Mouse (Mus musculus) olfactory bulb, adult 2 months (tissue): ENCODE results near the gene Exo5. TPM values are rescaled to one million over a fixed set of nuclear protein-coding genes. Genes with fewer than 3 reads are reported as not detected.
A peak's percentile ranks its signal among the peaks of the same experiment; 100 is the strongest.

Experiments
- H3K27ac ChIP-seq: fragments of 200-500 bp; 2 replicates; pipeline ENCODE4 v1.5.1; 2012; ENCODE audit warnings: low read depth, low read length; ENCODE audit not compliant: insufficient read depth
- H3K4me1 ChIP-seq: fragments of 200-500 bp; 2 replicates; pipeline ENCODE4 v1.6.1; 2012; ENCODE audit warnings: low read length; ENCODE audit not compliant: control insufficient read depth, insufficient read depth
- H3K4me3 ChIP-seq: fragments of 200-500 bp; 2 replicates; pipeline ENCODE4 v1.5.1; 2012; ENCODE audit warnings: mild to moderate bottlenecking, low read depth, low read length, moderate library complexity; ENCODE audit not compliant: insufficient read depth
- CTCF ChIP-seq: fragments of 200-500 bp; IDR thresholded peaks from 2 replicates; pipeline ENCODE4 v1.5.1; 2012; ENCODE audit warnings: low read depth, mild to moderate bottlenecking, low read length, moderate library complexity; ENCODE audit not compliant: insufficient read depth
- POLR2A ChIP-seq: fragments of 200-500 bp; IDR thresholded peaks from 2 replicates; pipeline ENCODE4 v1.6.1; 2012; ENCODE audit warnings: mild to moderate bottlenecking, low read depth, low read length, moderate library complexity; ENCODE audit not compliant: insufficient read depth
- WGBS: fragments of 180-500 bp; shearing (Covaris S2); methylation state at CpG from one replicate; pipeline ENCODE4 v1.1.7; 2018; 5-methylcytosine and 5-hydroxymethylcytosine counted together
- polyA plus RNA-seq: library from polyadenylated mRNA; stranded (reverse); fragments of >200 nt; gene quantifications from 2 replicates; pipeline ENCODE4 v1.2.4, GENCODE M21; 2012; ENCODE audit warnings: low replicate concordance; ENCODE audit not compliant: missing spikeins, insufficient read depth, insufficient read length

Gene Exo5
- polyA plus RNA-seq, 1 experiment: not detected

DNA sequence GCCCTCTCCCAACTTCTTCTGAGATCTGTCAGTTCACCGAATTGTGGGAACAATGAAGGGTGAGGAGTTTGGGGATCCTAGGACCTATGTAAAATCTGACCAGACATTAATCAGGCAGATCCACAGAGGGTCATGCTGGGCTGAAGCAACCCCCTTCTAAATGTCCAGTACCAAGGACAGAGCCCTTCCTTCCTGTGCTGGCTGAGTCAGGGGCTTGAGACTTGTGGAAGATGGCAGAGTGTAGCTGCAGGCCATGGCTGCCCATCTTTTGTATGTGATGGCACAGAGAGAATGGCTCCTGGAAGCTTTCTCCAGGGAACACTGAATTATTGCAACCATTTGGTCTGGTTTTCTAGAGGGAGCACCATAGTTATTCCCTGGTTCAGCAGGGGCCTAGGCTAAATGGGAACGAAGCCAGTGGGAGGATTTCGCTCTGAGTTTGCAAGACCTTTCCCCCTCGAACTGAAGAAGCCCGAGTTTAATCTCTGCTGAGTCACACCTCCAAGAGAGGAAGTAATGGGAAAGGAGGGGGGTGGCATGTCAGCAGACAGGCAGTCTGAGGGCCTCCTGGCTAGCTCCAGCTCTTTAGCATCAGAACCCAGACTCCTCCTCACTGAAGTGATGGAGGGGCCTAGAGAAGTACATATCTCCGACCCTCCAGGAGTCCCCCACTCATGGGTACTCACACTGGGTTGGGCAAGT, 43.9 kb downstream of the Exo5 start:
- 31% methylated on average over 6 of the region's 6 CpGs for WGBS

DNA sequence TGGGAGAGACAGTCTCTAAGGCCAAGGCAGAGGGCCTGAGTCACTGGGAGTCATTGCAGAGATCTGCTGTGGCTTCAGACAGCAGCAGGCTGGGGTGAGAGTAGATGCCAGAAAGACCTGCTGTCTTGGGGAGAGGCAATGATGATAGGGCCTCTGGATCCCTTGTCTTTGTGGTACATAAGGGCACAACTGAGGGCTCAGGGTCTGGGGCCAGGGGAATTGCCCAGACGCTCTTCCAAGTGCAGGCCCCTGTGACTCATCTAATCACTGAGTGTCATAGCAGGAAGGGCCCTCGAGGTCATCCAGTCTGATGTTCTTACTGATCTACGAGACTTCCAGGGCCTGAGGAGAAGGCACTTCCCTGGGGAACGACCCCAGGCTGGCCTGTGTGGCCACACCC, 45.4 kb downstream of the Exo5 start:
- WGBS: 20% methylated on average over 4 of the region's 4 CpGs
- no peak for TF ChIP-seq CTCF
- Histone ChIP-seq H3K4me3 (no peak overlapping the region), H3K27ac (peak overlapping the region; percentile 93), H3K4me1 (peaks cover 63% of the 10 kb centered on the region)

More for the DNA sequence above, 43.9 kb downstream of the Exo5 start:
- Histone ChIP-seq H3K27ac (peak overlapping the region; percentile 93), H3K4me3 (no peak overlapping the region), H3K4me1 (peaks cover 60% of the 10 kb centered on the region)
- TF ChIP-seq POLR2A: no peak
- TF ChIP-seq CTCF: no peak

DNA sequence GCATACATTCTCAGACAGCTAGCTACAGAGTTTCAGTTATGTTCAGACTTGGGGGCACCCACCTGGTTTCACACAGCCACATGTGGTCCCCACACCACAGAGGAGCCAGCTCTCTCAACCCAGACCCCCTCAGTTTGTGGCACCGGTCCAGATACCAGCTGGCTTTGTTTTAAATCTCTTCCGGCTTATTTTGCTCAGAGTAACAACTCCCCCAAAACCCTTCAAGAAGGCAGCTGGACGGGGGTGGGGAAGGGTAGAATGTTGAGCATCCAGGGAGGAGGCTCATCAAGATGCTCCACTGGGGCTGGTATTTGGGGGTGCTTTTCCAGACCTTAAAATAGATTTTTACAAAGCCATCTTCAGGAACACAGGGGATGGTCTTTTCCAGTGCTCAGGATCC, 46.1 kb downstream of the Exo5 start:
- Histone ChIP-seq H3K4me1 (peaks cover 63% of the 10 kb centered on the region), H3K4me3 (no peak overlapping the region), H3K27ac (peak overlapping the region; percentile 93)
- TF ChIP-seq CTCF (no peak), POLR2A (no peak)
- 26% methylated on average over 3 of the region's 3 CpGs for WGBS

DNA sequence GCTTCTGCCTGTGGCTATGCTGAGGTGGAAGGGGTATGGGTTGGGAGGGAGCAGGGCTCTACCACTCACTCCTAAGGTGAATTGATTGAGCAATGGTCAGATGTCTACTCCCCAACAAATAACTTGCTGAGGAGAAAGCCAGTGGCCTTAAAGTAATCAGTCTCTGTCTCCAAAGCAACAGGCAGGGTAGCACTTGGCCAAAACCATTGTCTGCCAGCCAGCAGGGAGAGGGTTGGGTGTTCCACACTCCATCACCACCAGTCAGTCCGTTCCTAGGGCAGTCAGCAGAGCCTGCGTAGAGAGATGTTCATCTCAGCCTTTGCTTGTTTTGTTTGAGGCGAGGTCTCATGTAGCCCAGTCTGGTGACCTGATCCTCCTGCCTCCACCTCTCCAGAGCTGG, 48.9 kb downstream of the Exo5 start:
- 62% methylated on average over 3 of the region's 3 CpGs for WGBS
- TF ChIP-seq POLR2A: no peak
- no peak for TF ChIP-seq CTCF
- no peak overlapping the region for H3K27ac ChIP-seq
- peaks cover 60% of the 10 kb centered on the region for H3K4me1 ChIP-seq
- no peak overlapping the region for H3K4me3 ChIP-seq

Other genes starting within 250 kb of the Exo5 start
- not detected in 2 replicates for gene Kcnq4, start 176.4 kb downstream of the Exo5 start, polyA plus RNA-seq
- not detected in 2 replicates for gene Nfyc, start 93.4 kb downstream of the Exo5 start, polyA plus RNA-seq
- not detected in 2 replicates for gene Rims3, start 70.2 kb downstream of the Exo5 start, polyA plus RNA-seq
- gene Zfp69, start 26.7 kb upstream of the Exo5 start, polyA plus RNA-seq: not detected in 2 replicates
- not detected in 2 replicates for gene Smap2, start 92.2 kb upstream of the Exo5 start, polyA plus RNA-seq
- gene Col9a2, start 114.4 kb upstream of the Exo5 start, polyA plus RNA-seq: not detected in 2 replicates
- gene Zmpste24, start 173.2 kb upstream of the Exo5 start, polyA plus RNA-seq: not detected in 2 replicates
- not detected in 2 replicates for gene Tmco2, start 184.2 kb upstream of the Exo5 start, polyA plus RNA-seq